Mouse (Mus musculus) limb, embryonic 10.5 days (tissue): ENCODE measurements at regions not wholly inside any gene's neighbourhood (a gene's known extent, or its start where the extent isn't known, plus 50 kb on each side); places are given as distances from the start of the nearest gene placed in this dataset.
A peak's percentile ranks its signal among the peaks of the same experiment; 100 is the strongest.

Source experiments
- DNase-seq: peaks from one replicate; pipeline ENCODE4 v3.0.0-alpha.2; 2017; ENCODE audit warnings: low spot score
- H3K27ac ChIP-seq: fragments of 300-500 bp; sonication (generic); 2 replicates; pipeline ENCODE4 v1.5.1; 2016; ENCODE audit warnings: mild to moderate bottlenecking
- H3K27me3 ChIP-seq: fragments of 300-500 bp; sonication (generic); 2 replicates; pipeline ENCODE4 v1.6.1; 2016; ENCODE audit warnings: low read depth, mild to moderate bottlenecking; ENCODE audit not compliant: poor library complexity, severe bottlenecking
- H3K36me3 ChIP-seq: fragments of 300-500 bp; sonication (generic); 2 replicates; pipeline ENCODE4 v1.6.1; 2016; ENCODE audit warnings: mild to moderate bottlenecking, moderate library complexity
- H3K4me1 ChIP-seq: fragments of 300-500 bp; sonication (generic); 2 replicates; pipeline ENCODE4 v1.6.1; 2016
- H3K4me3 ChIP-seq: fragments of 300-500 bp; sonication (generic); 2 replicates; pipeline ENCODE4 v1.5.1; 2016; ENCODE audit warnings: mild to moderate bottlenecking, moderate library complexity
- H3K9me3 ChIP-seq: fragments of 300-500 bp; sonication (generic); replicated peaks from 2 replicates; pipeline ENCODE4 v1.6.1; 2016; ENCODE audit warnings: mild to moderate bottlenecking
- WGBS: fragments of 180-500 bp; shearing (Covaris S2); methylation state at CpG from one replicate; pipeline ENCODE4 v1.1.7; 2016; 5-methylcytosine and 5-hydroxymethylcytosine counted together

- no peak overlapping the region for H3K4me3 ChIP-seq
- H3K36me3 ChIP-seq = no peaks in the 10 kb centered on the region
- H3K4me1 ChIP-seq = no peaks in the 10 kb centered on the region
- H3K27ac ChIP-seq = no peak overlapping the region
- no peak for DNase-seq
- H3K9me3 ChIP-seq = no peaks in the 10 kb centered on the region
- no peaks in the 10 kb centered on the region for H3K27me3 ChIP-seq
- WGBS = 61% methylated on average over 10 of the region's 10 CpGs
Measured at GRCm38 (mm10) chr13:46043016-46043415, 78.2 kb upstream of the Atxn1 start.

- no peaks in the 10 kb centered on the region for H3K4me1 ChIP-seq
- WGBS = 87% methylated on average over 8 of the region's 8 CpGs
- H3K4me3 ChIP-seq = no peak overlapping the region
- no peak overlapping the region for H3K27ac ChIP-seq
- DNase-seq = no peak
- no peaks in the 10 kb centered on the region for H3K36me3 ChIP-seq
- H3K9me3 ChIP-seq = no peaks in the 10 kb centered on the region
- H3K27me3 ChIP-seq = no peaks in the 10 kb centered on the region
Measured at GRCm38 (mm10) chr13:46042224-46042623, 77.4 kb upstream of the Atxn1 start.

GRCm38 (mm10) chr13:46041475-46041874 is 76.7 kb upstream of the Atxn1 start:
- H3K4me1 ChIP-seq = no peaks in the 10 kb centered on the region

GRCm38 (mm10) chr13:46040062-46040461 is 75.3 kb upstream of the Atxn1 start:
- Histone ChIP-seq H3K27me3 (no peaks in the 10 kb centered on the region), H3K4me3 (no peak overlapping the region), H3K36me3 (no peaks in the 10 kb centered on the region), H3K9me3 (no peaks in the 10 kb centered on the region), H3K27ac (no peak overlapping the region), H3K4me1 (no peaks in the 10 kb centered on the region)
- WGBS = 96% methylated on average over 5 of the region's 5 CpGs
- no peak for DNase-seq

More at GRCm38 (mm10) chr13:46041475-46041874, 76.7 kb upstream of the Atxn1 start:
- H3K27ac ChIP-seq = no peak overlapping the region
- H3K4me3 ChIP-seq = no peak overlapping the region
- no peak for DNase-seq
- no peaks in the 10 kb centered on the region for H3K27me3 ChIP-seq
- H3K36me3 ChIP-seq = no peaks in the 10 kb centered on the region
- 87% methylated on average over 4 of the region's 4 CpGs for WGBS
- no peaks in the 10 kb centered on the region for H3K9me3 ChIP-seq

GRCm38 (mm10) chr13:46038441-46039331 is 73.9 kb upstream of the Atxn1 start:
- H3K4me3 ChIP-seq = no peak overlapping the region
- DNase-seq = no peak
- H3K27ac ChIP-seq = no peak overlapping the region
- no peaks in the 10 kb centered on the region for H3K36me3 ChIP-seq
- no peaks in the 10 kb centered on the region for H3K4me1 ChIP-seq
- no peaks in the 10 kb centered on the region for H3K27me3 ChIP-seq
- 73% methylated on average over 10 of the region's 10 CpGs for WGBS
- no peaks in the 10 kb centered on the region for H3K9me3 ChIP-seq

GRCm38 (mm10) chr13:46032281-46032680 is 67.5 kb upstream of the Atxn1 start:
- no peaks in the 10 kb centered on the region for H3K9me3 ChIP-seq
- H3K36me3 ChIP-seq = no peaks in the 10 kb centered on the region
- no peaks in the 10 kb centered on the region for H3K27me3 ChIP-seq
- H3K4me1 ChIP-seq = no peaks in the 10 kb centered on the region
- H3K4me3 ChIP-seq = no peak overlapping the region
- no peak overlapping the region for H3K27ac ChIP-seq
- no peak for DNase-seq
- 85% methylated on average over 2 of the region's 2 CpGs for WGBS

- Histone ChIP-seq H3K27ac (no peak overlapping the region), H3K36me3 (no peaks in the 10 kb centered on the region), H3K4me3 (no peak overlapping the region), H3K27me3 (no peaks in the 10 kb centered on the region), H3K4me1 (peaks cover 10% of the 10 kb centered on the region; the same call in 1 of the 2 replicates), H3K9me3 (no peaks in the 10 kb centered on the region)
- 42% methylated on average over 2 of the region's 2 CpGs for WGBS
- DNase-seq = no peak
Measured at GRCm38 (mm10) chr13:46026018-46026417, 61.2 kb upstream of the Atxn1 start.

- H3K27me3 ChIP-seq = no peaks in the 10 kb centered on the region
- WGBS = 89% methylated on average over 5 of the region's 5 CpGs
Measured at GRCm38 (mm10) chr13:46023630-46024041, 58.8 kb upstream of the Atxn1 start.

GRCm38 (mm10) chr13:46023187-46023586 is 58.4 kb upstream of the Atxn1 start:
- Histone ChIP-seq H3K9me3 (no peaks in the 10 kb centered on the region), H3K27ac (no peak overlapping the region), H3K4me1 (peaks cover 25% of the 10 kb centered on the region), H3K4me3 (no peak overlapping the region), H3K36me3 (no peaks in the 10 kb centered on the region), H3K27me3 (no peaks in the 10 kb centered on the region)
- no peak for DNase-seq
- 54% methylated on average over 5 of the region's 5 CpGs for WGBS

More at GRCm38 (mm10) chr13:46023630-46024041, 58.8 kb upstream of the Atxn1 start:
- H3K4me3 ChIP-seq = no peak overlapping the region
- H3K9me3 ChIP-seq = no peaks in the 10 kb centered on the region
- no peak for DNase-seq
- no peaks in the 10 kb centered on the region for H3K36me3 ChIP-seq
- no peak overlapping the region for H3K27ac ChIP-seq
- H3K4me1 ChIP-seq = peaks cover 25% of the 10 kb centered on the region

- WGBS = 83% methylated on average over 6 of the region's 6 CpGs
Measured at GRCm38 (mm10) chr13:46020945-46021835, 56.4 kb upstream of the Atxn1 start.

GRCm38 (mm10) chr13:46019431-46020166 is 54.8 kb upstream of the Atxn1 start:
- no peak for DNase-seq
- 0 out of 2 replicates have a peak overlapping the region, but pooled peaks have one; percentile 42 for H3K27ac ChIP-seq

More at GRCm38 (mm10) chr13:46020945-46021835, 56.4 kb upstream of the Atxn1 start:
- no peak for DNase-seq
- Histone ChIP-seq H3K4me3 (no peak overlapping the region), H3K36me3 (no peaks in the 10 kb centered on the region), H3K27me3 (no peaks in the 10 kb centered on the region), H3K4me1 (peaks cover 25% of the 10 kb centered on the region), H3K27ac (no peak overlapping the region), H3K9me3 (no peaks in the 10 kb centered on the region)

GRCm38 (mm10) chr13:46018903-46019430 is 54.2 kb upstream of the Atxn1 start:
- no peak for DNase-seq
- H3K36me3 ChIP-seq = no peaks in the 10 kb centered on the region
- H3K9me3 ChIP-seq = no peaks in the 10 kb centered on the region
- no peaks in the 10 kb centered on the region for H3K27me3 ChIP-seq
- WGBS = 80% methylated on average over 13 of the region's 13 CpGs
- H3K4me1 ChIP-seq = peaks cover 23% of the 10 kb centered on the region
- H3K4me3 ChIP-seq = no peak overlapping the region
- H3K27ac ChIP-seq = no peak overlapping the region

More at GRCm38 (mm10) chr13:46019431-46020166, 54.8 kb upstream of the Atxn1 start:
- Histone ChIP-seq H3K36me3 (no peaks in the 10 kb centered on the region), H3K27me3 (no peaks in the 10 kb centered on the region), H3K9me3 (no peaks in the 10 kb centered on the region), H3K4me3 (no peak overlapping the region), H3K4me1 (peaks cover 23% of the 10 kb centered on the region)
- 47% methylated on average over 9 of the region's 9 CpGs for WGBS
